Mouse (Mus musculus): ENCODE results near the gene Ccdc6. TPM values are rescaled to one million over a fixed set of nuclear protein-coding genes. Genes with fewer than 3 reads are reported as not detected.

Gene Ccdc6
- total RNA-seq, 1 experiment, result 21.3 TPM

DNA sequence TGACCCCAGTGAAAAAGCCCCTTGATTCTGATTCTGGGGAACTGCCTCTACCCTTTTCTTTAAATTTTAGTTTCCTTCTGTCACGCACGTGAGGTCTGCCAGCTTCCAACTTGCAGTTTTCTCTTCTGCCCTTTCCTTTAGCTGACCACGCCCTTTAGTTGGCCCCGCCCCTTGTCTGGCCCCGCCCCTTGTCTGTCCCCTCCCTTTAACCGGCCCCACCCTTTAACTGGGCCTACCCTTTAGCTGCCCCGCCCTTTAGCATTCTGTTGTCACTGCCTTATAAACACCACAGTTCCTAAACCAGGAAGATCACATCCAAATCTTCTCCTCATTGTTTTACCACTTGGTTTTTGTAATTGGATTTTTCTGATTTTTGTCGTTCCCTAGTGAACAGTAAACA lies 41.2 kb downstream of the Ccdc6 start:
- in situ Hi-C loops (cut with MboI; ENCODE audit: low sequenced_read_pairs in 2 of 2, unreplicated experiment in 2 of 2), result no loop called here
- Histone ChIP-seq H3K9me3 (ENCODE audit: control insufficient read depth, insufficient read depth, low read depth, low read length) (no peaks in the 10 kb centered on the region), H3K4me1 (ENCODE audit: control insufficient read depth in 2 of 2, insufficient read depth in 2 of 2, low read length in 2 of 2, poor library complexity in 1 of 2) (peaks cover 16 to 21% of the 10 kb centered on the region in 2 experiments), H3K36me3 (ENCODE audit: control insufficient read depth, insufficient read depth, low read length, poor library complexity, severe bottlenecking) (peaks cover 7% of the 10 kb centered on the region; the same call in 1 of the 2 replicates), H3K27ac (ENCODE audit: insufficient read depth, low read depth, low read length, poor library complexity, severe bottlenecking) (no peak overlapping the region), H3K4me3 (ENCODE audit: insufficient read depth in 1 of 2, low read depth in 1 of 2, low read length in 2 of 2, poor library complexity in 1 of 2, severe bottlenecking in 1 of 2) (peak overlapping the region in 1 of 2 experiments; percentile 32; a peak in 1 of 4 replicates), H3K9ac (ENCODE audit: insufficient read depth, low read depth, low read length, poor library complexity, severe bottlenecking) (no peak overlapping the region)
- no peak for TF ChIP-seq ZNF384 (IDR thresholded peaks at IDR 0.05; ENCODE audit: low read depth, low read length)
- TF ChIP-seq ZC3H11A (IDR thresholded peaks at IDR 0.05; ENCODE audit: borderline replicate concordance, low read depth, low read length), result no peak
- no peak for TF ChIP-seq HCFC1 (IDR thresholded peaks at IDR 0.05; ENCODE audit: borderline replicate concordance, insufficient read depth, low read length)
- no peak for TF ChIP-seq CHD2 (IDR thresholded peaks at IDR 0.05; ENCODE audit: low read depth, low read length)
- no peak for TF ChIP-seq MAFK (IDR thresholded peaks at IDR 0.05; ENCODE audit: insufficient read depth, low read depth, low read length)
- peak; percentile 60 for DNase-seq (ENCODE audit: low read depth, low spot score)

DNA sequence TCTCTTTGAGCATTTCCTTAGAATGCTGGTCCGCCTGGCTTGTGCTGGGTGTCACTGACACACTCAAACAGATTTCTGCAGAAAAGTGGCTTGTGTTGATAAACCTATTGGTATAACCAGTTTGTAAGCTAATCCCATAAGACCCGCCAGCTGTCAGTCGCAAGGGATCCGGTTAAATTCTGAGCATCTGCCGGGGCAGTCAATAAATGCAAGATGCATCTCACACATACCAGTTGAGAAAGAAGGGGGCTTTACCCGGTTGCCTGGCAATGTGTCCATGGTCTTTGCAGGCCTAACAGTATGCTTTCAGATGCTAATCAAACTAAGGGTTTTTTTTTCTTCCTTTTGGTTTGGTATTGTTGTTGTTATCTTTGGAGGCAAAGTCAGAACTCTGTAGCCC lies 42.4 kb downstream of the Ccdc6 start:
- Histone ChIP-seq H3K9ac (ENCODE audit: insufficient read depth, low read depth, low read length, poor library complexity, severe bottlenecking) (no peak overlapping the region), H3K36me3 (ENCODE audit: control insufficient read depth, insufficient read depth, low read length, poor library complexity, severe bottlenecking) (peaks cover 7% of the 10 kb centered on the region; the same call in 1 of the 2 replicates), H3K9me3 (ENCODE audit: control insufficient read depth, insufficient read depth, low read depth, low read length) (no peaks in the 10 kb centered on the region), H3K4me3 (ENCODE audit: insufficient read depth in 1 of 2, low read depth in 1 of 2, low read length in 2 of 2, poor library complexity in 1 of 2, severe bottlenecking in 1 of 2) (no peak overlapping the region), H3K27ac (ENCODE audit: insufficient read depth, low read depth, low read length, poor library complexity, severe bottlenecking) (no peak overlapping the region), H3K4me1 (ENCODE audit: control insufficient read depth in 2 of 2, insufficient read depth in 2 of 2, low read length in 2 of 2, poor library complexity in 1 of 2) (peaks cover 16 to 19% of the 10 kb centered on the region in 2 experiments)
- no peak for DNase-seq (ENCODE audit: low read depth, low spot score)
- TF ChIP-seq ZNF384 (IDR thresholded peaks at IDR 0.05; ENCODE audit: low read depth, low read length), result 0 out of 2 replicates have a peak, but pooled peaks have one; percentile 43
- TF ChIP-seq ZC3H11A (IDR thresholded peaks at IDR 0.05; ENCODE audit: borderline replicate concordance, low read depth, low read length), result no peak
- TF ChIP-seq MAFK (IDR thresholded peaks at IDR 0.05; ENCODE audit: insufficient read depth, low read depth, low read length), result no peak
- TF ChIP-seq HCFC1 (IDR thresholded peaks at IDR 0.05; ENCODE audit: borderline replicate concordance, insufficient read depth, low read length), result no peak
- in situ Hi-C loops (cut with MboI; ENCODE audit: low sequenced_read_pairs in 2 of 2, unreplicated experiment in 2 of 2), result no loop called here

DNA sequence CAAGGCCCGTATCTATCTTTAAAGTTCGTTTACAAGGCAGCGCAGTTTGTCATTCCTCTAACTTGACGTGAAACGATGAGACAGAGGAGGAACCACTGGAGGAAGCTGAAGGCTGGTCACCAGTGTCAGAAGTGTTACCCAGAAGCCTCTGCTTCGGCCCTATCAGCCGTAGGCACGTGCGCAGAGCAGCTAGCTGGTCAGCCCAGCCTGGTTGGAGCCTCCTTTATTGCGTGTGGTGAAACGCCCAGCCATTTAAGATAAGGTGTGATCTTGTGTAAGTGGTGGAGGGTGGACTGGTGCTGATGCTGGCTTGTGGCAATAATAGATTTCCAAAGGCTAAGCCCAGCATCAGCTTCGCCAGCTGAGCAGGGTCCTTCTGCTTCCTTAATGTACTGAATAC lies 43.5 kb downstream of the Ccdc6 start:
- TF ChIP-seq HCFC1 (IDR thresholded peaks at IDR 0.05; ENCODE audit: borderline replicate concordance, insufficient read depth, low read length) (no peak), MAFK (IDR thresholded peaks at IDR 0.05; ENCODE audit: insufficient read depth, low read depth, low read length) (no peak), CHD2 (IDR thresholded peaks at IDR 0.05; ENCODE audit: low read depth, low read length) (no peak), ZC3H11A (IDR thresholded peaks at IDR 0.05; ENCODE audit: borderline replicate concordance, low read depth, low read length) (no peak), ZNF384 (IDR thresholded peaks at IDR 0.05; ENCODE audit: low read depth, low read length) (no peak)
- Histone ChIP-seq H3K9ac (ENCODE audit: insufficient read depth, low read depth, low read length, poor library complexity, severe bottlenecking) (no peak overlapping the region), H3K4me3 (ENCODE audit: insufficient read depth in 1 of 2, low read depth in 1 of 2, low read length in 2 of 2, poor library complexity in 1 of 2, severe bottlenecking in 1 of 2) (no peak overlapping the region), H3K36me3 (ENCODE audit: control insufficient read depth, insufficient read depth, low read length, poor library complexity, severe bottlenecking) (peaks cover 10% of the 10 kb centered on the region; the same call in 1 of the 2 replicates), H3K4me1 (ENCODE audit: control insufficient read depth in 2 of 2, insufficient read depth in 2 of 2, low read length in 2 of 2, poor library complexity in 1 of 2) (peaks cover 16 to 22% of the 10 kb centered on the region in 2 experiments), H3K9me3 (ENCODE audit: control insufficient read depth, insufficient read depth, low read depth, low read length) (no peaks in the 10 kb centered on the region), H3K27ac (ENCODE audit: insufficient read depth, low read depth, low read length, poor library complexity, severe bottlenecking) (no peak overlapping the region)
- in situ Hi-C loops (cut with MboI; ENCODE audit: low sequenced_read_pairs in 2 of 2, unreplicated experiment in 2 of 2), result no loop called here
- no peak for DNase-seq (ENCODE audit: low read depth, low spot score)

DNA sequence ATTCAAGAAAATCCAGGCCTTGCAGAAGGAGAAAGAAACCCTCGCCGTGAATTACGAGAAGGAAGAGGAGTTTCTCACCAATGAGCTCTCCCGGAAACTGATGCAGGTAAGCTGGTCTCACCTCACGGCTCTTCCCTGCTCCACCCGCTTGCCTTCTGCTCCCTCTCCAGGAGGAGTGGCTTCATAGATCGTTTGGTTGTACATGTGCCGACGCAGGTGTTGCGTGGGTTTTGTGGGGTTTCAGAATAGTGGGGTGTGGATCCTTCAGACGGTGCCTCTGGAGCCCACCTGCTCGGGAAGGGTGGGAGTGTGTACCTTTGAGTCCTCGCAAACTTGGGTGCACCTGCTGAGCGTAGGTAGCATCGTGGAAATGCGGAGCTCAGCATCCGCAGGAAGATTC lies 45.7 kb downstream of the Ccdc6 start:
- Histone ChIP-seq H3K9me3 (ENCODE audit: control insufficient read depth, insufficient read depth, low read depth, low read length) (no peaks in the 10 kb centered on the region), H3K9ac (ENCODE audit: insufficient read depth, low read depth, low read length, poor library complexity, severe bottlenecking) (no peak overlapping the region), H3K4me1 (ENCODE audit: control insufficient read depth in 2 of 2, insufficient read depth in 2 of 2, low read length in 2 of 2, poor library complexity in 1 of 2) (peaks cover 14 to 25% of the 10 kb centered on the region in 2 experiments), H3K27ac (ENCODE audit: insufficient read depth, low read depth, low read length, poor library complexity, severe bottlenecking) (no peak overlapping the region), H3K4me3 (ENCODE audit: insufficient read depth in 1 of 2, low read depth in 1 of 2, low read length in 2 of 2, poor library complexity in 1 of 2, severe bottlenecking in 1 of 2) (no peak overlapping the region), H3K36me3 (ENCODE audit: control insufficient read depth, insufficient read depth, low read length, poor library complexity, severe bottlenecking) (peaks cover 17% of the 10 kb centered on the region; the same call in 1 of the 2 replicates)
- no peak for DNase-seq (ENCODE audit: low read depth, low spot score)
- in situ Hi-C loops (cut with MboI; ENCODE audit: low sequenced_read_pairs in 2 of 2, unreplicated experiment in 2 of 2), result no loop called here
- TF ChIP-seq ZC3H11A (IDR thresholded peaks at IDR 0.05; ENCODE audit: borderline replicate concordance, low read depth, low read length) (no peak), CHD2 (IDR thresholded peaks at IDR 0.05; ENCODE audit: low read depth, low read length) (no peak), ZNF384 (IDR thresholded peaks at IDR 0.05; ENCODE audit: low read depth, low read length) (no peak), MAFK (IDR thresholded peaks at IDR 0.05; ENCODE audit: insufficient read depth, low read depth, low read length) (no peak), HCFC1 (IDR thresholded peaks at IDR 0.05; ENCODE audit: borderline replicate concordance, insufficient read depth, low read length) (no peak)
